Mouse (Mus musculus): ENCODE results near the gene Pgpep1. TPM values are rescaled to one million over a fixed set of nuclear protein-coding genes. Genes with fewer than 3 reads are reported as not detected.

The Pgpep1 gene
- total and polyA plus RNA-seq, 2 experiments from 2014 or later, result 37.6 to 40.2 TPM

- no peak for ATAC-seq (ENCODE audit: low FRiP score)
- Histone ChIP-seq H3K4me1 (ENCODE audit: insufficient read depth, low read length) (peaks cover 8% of the 10 kb centered on the region; the same call in 1 of the 2 replicates), H3K27me3 (ENCODE audit: insufficient read depth, low read length) (no peaks in the 10 kb centered on the region), H3K27ac (ENCODE audit: low read depth, low read length) (no peak overlapping the region), H3K9me3 (ENCODE audit: low read length) (no peaks in the 10 kb centered on the region), H3K4me2 (ENCODE audit: low read depth, low read length, poor library complexity, severe bottlenecking) (no peak overlapping the region), H3K36me3 (ENCODE audit: insufficient read depth, low read length) (peaks cover 17% of the 10 kb centered on the region; the same call in 1 of the 2 replicates), H3K9ac (replicated peaks; ENCODE audit: low read length, poor library complexity, severe bottlenecking) (no peak overlapping the region), H3K4me3 (ENCODE audit: low read depth, low read length) (no peak overlapping the region)
- no peak for TF ChIP-seq CTCF (IDR thresholded peaks at IDR 0.05)
- DNase-seq (ENCODE audit: low spot score), result no peak
- 98% methylated on average over 15 of the region's 15 CpGs for WGBS
Observed at GRCm38 (mm10) chr8:70677451-70678080, 17.4 kb upstream of the Pgpep1 start.

GRCm38 (mm10) chr8:70675336-70675735 lies 15.1 kb upstream of the Pgpep1 start:
- TF ChIP-seq CTCF (IDR thresholded peaks at IDR 0.05), result no peak
- Histone ChIP-seq H3K9me3 (ENCODE audit: low read length) (no peaks in the 10 kb centered on the region), H3K4me2 (ENCODE audit: low read depth, low read length, poor library complexity, severe bottlenecking) (no peak overlapping the region), H3K4me1 (ENCODE audit: insufficient read depth, low read length) (peaks cover 8% of the 10 kb centered on the region; the same call in 1 of the 2 replicates), H3K27ac (ENCODE audit: low read depth, low read length) (no peak overlapping the region), H3K4me3 (ENCODE audit: low read depth, low read length) (no peak overlapping the region), H3K36me3 (ENCODE audit: insufficient read depth, low read length) (peaks cover 17% of the 10 kb centered on the region; the same call in 1 of the 2 replicates), H3K27me3 (ENCODE audit: insufficient read depth, low read length) (no peaks in the 10 kb centered on the region), H3K9ac (replicated peaks; ENCODE audit: low read length, poor library complexity, severe bottlenecking) (no peak overlapping the region)
- ATAC-seq (ENCODE audit: low FRiP score) (no peak), DNase-seq (ENCODE audit: low spot score) (no peak)
- WGBS, result 89% methylated on average over 1 of the region's 1 CpGs

DNA sequence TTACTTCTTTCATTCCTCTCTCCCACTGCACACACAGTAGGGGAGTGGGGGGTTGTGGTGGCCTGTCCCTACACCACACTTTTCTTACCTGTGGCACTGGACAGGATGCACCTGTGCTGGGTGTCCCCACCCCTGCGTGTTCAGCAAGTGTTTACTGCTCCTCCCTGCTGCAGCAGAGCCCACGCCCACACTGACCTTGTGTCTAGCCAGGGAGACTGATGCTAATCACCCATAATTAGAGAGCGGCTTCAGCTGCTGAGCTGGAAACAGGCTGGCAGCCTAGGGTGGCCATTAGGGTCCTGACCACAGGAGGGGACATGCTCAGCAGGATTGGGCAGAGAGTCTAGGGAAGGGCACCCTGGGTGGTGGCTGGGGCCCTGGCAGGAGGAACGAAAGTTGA lies 14.5 kb upstream of the Pgpep1 start:
- no peak overlapping the region for H3K4me2 ChIP-seq (ENCODE audit: low read depth, low read length, poor library complexity, severe bottlenecking)
- no peaks in the 10 kb centered on the region for H3K27me3 ChIP-seq (ENCODE audit: insufficient read depth, low read length)
- 0 out of 2 replicates have a peak overlapping the region, but pooled peaks have one; percentile 62 for H3K9ac ChIP-seq (replicated peaks; ENCODE audit: low read length, poor library complexity, severe bottlenecking)
- H3K4me1 ChIP-seq (ENCODE audit: insufficient read depth, low read length), result peaks cover 8% of the 10 kb centered on the region; the same call in 1 of the 2 replicates
- TF ChIP-seq CTCF (IDR thresholded peaks at IDR 0.05), result no peak
- WGBS, result 93% methylated on average over 4 of the region's 4 CpGs
- no peak for ATAC-seq (ENCODE audit: low FRiP score)
- peaks cover 17% of the 10 kb centered on the region; the same call in 1 of the 2 replicates for H3K36me3 ChIP-seq (ENCODE audit: insufficient read depth, low read length)
- no peak overlapping the region; the same call in 1 of the 2 replicates for H3K27ac ChIP-seq (ENCODE audit: low read depth, low read length)
- no peak overlapping the region for H3K4me3 ChIP-seq (ENCODE audit: low read depth, low read length)
- DNase-seq (ENCODE audit: low spot score), result no peak
- H3K9me3 ChIP-seq (ENCODE audit: low read length), result no peaks in the 10 kb centered on the region

DNA sequence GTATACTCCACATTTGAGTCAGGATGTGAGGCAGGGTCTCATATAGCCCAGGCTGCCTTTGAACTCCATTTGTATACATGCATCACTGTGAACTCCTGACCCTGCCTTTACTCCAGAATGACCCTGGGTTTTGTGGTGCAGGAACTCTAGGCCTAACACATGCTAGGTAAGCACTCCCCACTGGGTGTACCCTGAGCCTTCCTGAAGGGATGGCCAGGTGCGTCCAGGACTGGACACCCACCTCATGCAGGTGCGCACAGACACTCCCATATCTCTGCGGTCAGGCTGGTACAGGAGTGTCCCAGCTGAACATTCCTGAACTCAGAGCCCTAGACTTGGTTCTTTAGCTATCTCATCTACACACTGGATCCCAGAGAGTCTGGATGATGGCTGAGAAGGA lies 13.9 kb upstream of the Pgpep1 start:
- Histone ChIP-seq H3K9me3 (ENCODE audit: low read length) (no peaks in the 10 kb centered on the region), H3K4me2 (ENCODE audit: low read depth, low read length, poor library complexity, severe bottlenecking) (peak overlapping the region; percentile 63), H3K9ac (replicated peaks; ENCODE audit: low read length, poor library complexity, severe bottlenecking) (peak overlapping the region; percentile 62), H3K27ac (ENCODE audit: low read depth, low read length) (peak overlapping the region; percentile 96), H3K4me1 (ENCODE audit: insufficient read depth, low read length) (peaks cover 8% of the 10 kb centered on the region; the same call in 1 of the 2 replicates), H3K27me3 (ENCODE audit: insufficient read depth, low read length) (no peaks in the 10 kb centered on the region), H3K4me3 (ENCODE audit: low read depth, low read length) (peak overlapping the region; percentile 52), H3K36me3 (ENCODE audit: insufficient read depth, low read length) (peaks cover 16% of the 10 kb centered on the region; the same call in 1 of the 2 replicates)
- 86% methylated on average over 3 of the region's 3 CpGs for WGBS
- no peak for TF ChIP-seq CTCF (IDR thresholded peaks at IDR 0.05)
- ATAC-seq (ENCODE audit: low FRiP score) (no peak), DNase-seq (ENCODE audit: low spot score) (no peak)

DNA sequence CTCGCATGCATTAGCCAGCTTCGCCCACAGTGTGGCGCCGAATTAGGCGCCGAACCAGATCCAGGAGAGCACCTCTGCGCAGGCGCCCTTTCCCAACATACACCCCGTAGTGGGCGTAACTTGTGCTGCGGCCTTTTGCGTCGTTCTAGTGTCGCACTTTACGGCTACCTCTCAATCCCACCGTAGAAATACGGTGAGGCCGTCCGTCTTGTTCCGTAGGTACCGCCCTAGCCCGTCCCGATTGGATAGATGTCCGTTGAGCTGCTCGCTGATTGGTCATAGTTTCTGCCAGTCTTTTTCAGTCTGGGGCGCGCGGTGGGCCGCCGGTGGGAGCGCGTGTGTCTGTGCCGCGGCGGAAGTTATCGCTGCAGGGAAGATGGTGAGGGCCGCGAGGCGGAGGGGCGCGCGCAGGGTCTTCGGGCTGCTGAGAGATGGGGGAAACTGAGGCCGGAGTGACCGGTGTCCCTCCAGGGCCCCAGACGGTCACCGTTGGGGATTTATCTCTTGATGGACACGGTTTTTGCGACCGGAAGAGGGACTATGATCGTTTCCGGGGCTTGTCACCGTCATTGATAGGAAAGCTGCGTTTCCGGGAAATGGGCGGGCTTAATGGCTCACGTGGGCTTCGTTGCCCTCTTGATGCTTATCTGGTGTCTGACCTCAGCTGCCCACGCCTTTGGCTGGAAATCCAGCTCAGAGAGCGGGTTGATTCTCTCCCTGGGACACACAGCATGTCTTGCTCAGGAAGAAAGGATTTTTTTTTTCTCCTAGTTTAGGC lies 13.1 kb upstream of the Pgpep1 start, which contains the start of gene Lsm4:
TSS of gene Lsm4 (plus strand) at position 170 of the 778 bp plus-strand sequence.
- Histone ChIP-seq H3K9ac (replicated peaks; ENCODE audit: low read length, poor library complexity, severe bottlenecking) (peak within 1 kb of the TSS; percentile 62), H3K9me3 (ENCODE audit: low read length) (no peaks in the 10 kb centered on the region), H3K27me3 (ENCODE audit: insufficient read depth, low read length) (no peaks in the 10 kb centered on the region), H3K4me1 (ENCODE audit: insufficient read depth, low read length) (peaks cover 8% of the 10 kb centered on the region; the same call in 1 of the 2 replicates), H3K36me3 (ENCODE audit: insufficient read depth, low read length) (peaks cover 8% of the 10 kb centered on the region; the same call in 1 of the 2 replicates), H3K4me2 (ENCODE audit: low read depth, low read length, poor library complexity, severe bottlenecking) (peak within 1 kb of the TSS; percentile 63), H3K4me3 (ENCODE audit: low read depth, low read length) (peak within 1 kb of the TSS; percentile 52), H3K27ac (ENCODE audit: low read depth, low read length) (peak within 1 kb of the TSS; percentile 96)
- peak; percentile 83 for TF ChIP-seq CTCF (IDR thresholded peaks at IDR 0.05)
- peak; percentile 98 for ATAC-seq (ENCODE audit: low FRiP score)
- under 1% methylated on average over 56 of the region's 60 CpGs for WGBS
- peak; percentile 100 for DNase-seq (ENCODE audit: low spot score)

Data from midbrain, postnatal 0 days (tissue).